Mouse (Mus musculus) C2C12 (cell line): ENCODE data around the gene Prss16. TPM values are rescaled to one million over a fixed set of nuclear protein-coding genes. Genes with fewer than 3 reads are reported as not detected.
A peak's percentile ranks its signal among the peaks of the same experiment; 100 is the strongest.

Experiments
- H3K27me3 ChIP-seq: one replicate; pipeline ENCODE4 v1.6.1; 2011; ENCODE audit not compliant: control insufficient read depth, insufficient read depth, insufficient read length
- H3K36me3 ChIP-seq: one replicate; pipeline ENCODE4 v1.6.1; 2011; ENCODE audit not compliant: control insufficient read depth, insufficient read depth
- H3K4me3 ChIP-seq: one replicate; pipeline ENCODE4 v1.5.1; 2011; ENCODE audit warnings: mild to moderate bottlenecking, control low read depth; ENCODE audit not compliant: poor library complexity, insufficient read depth, severe bottlenecking
- H3K79me2 ChIP-seq: one replicate; pipeline ENCODE4 v1.6.1; 2011; ENCODE audit not compliant: control insufficient read depth, insufficient read depth
- H3K79me3 ChIP-seq: one replicate; pipeline ENCODE4 v1.6.1; 2011; ENCODE audit warnings: low read depth, control low read depth
- H3ac ChIP-seq: one replicate; pipeline ENCODE3; 2011; ENCODE audit warnings: low read depth; ENCODE audit not compliant: control insufficient read depth, insufficient read length
- CEBPB ChIP-seq: IDR thresholded peaks from one replicate; pipeline ENCODE4 v1.6.1; 2011; ENCODE audit warnings: low read depth, mild to moderate bottlenecking, control low read depth, moderate library complexity
- CTCF ChIP-seq: IDR thresholded peaks from one replicate; pipeline ENCODE4 v1.5.1; 2011; ENCODE audit not compliant: control insufficient read depth, insufficient read depth, insufficient read length
- FOSL1 ChIP-seq: IDR thresholded peaks from one replicate; pipeline ENCODE4 v1.8.0; 2011; ENCODE audit warnings: mild to moderate bottlenecking, low read length; ENCODE audit not compliant: poor library complexity, insufficient read depth, severe bottlenecking
- MAX ChIP-seq: IDR thresholded peaks from one replicate; pipeline ENCODE4 v1.6.1; 2011; ENCODE audit warnings: mild to moderate bottlenecking, control low read depth
- MYOD1 ChIP-seq: IDR thresholded peaks from one replicate; pipeline ENCODE4 v1.6.1; 2011; ENCODE audit warnings: low read depth; ENCODE audit not compliant: control insufficient read depth, insufficient read length
- MYOG ChIP-seq: IDR thresholded peaks from one replicate; pipeline ENCODE4 v1.6.1; 2011; ENCODE audit not compliant: control insufficient read depth, insufficient read length; ENCODE audit errors: extremely low read depth
- USF1 ChIP-seq: IDR thresholded peaks from one replicate; pipeline ENCODE4 v1.6.1; 2011; ENCODE audit warnings: low read depth, mild to moderate bottlenecking, control low read depth, moderate library complexity
- polyA plus RNA-seq: library from polyadenylated mRNA; unstranded; fragments of >200 nt; fragmentation: generic; extraction: Trizol; gene quantifications from one replicate; pipeline ENCODE4 v1.2.1, GENCODE M21; 2012; ENCODE audit warnings: missing spikeins

Gene Prss16
- polyA plus RNA-seq, 1 experiment, result 1.1 TPM

- Histone ChIP-seq H3K27me3 (no peaks in the 10 kb centered on the region), H3K36me3 (no peaks in the 10 kb centered on the region), H3K79me2 (no peaks in the 10 kb centered on the region), H3ac (peak overlapping the region; percentile 71), H3K4me3 (peak overlapping the region; percentile 42), H3K79me3 (no peaks in the 10 kb centered on the region)
- TF ChIP-seq MYOG (no peak), CTCF (no peak), FOSL1 (no peak), MAX (no peak), CEBPB (no peak)
These were observed 16.8 kb upstream of the Prss16 start for GRCm38 (mm10) chr13:22026058-22027031.

GRCm38 (mm10) chr13:22022241-22022640, 12.7 kb upstream of the Prss16 start:
- Histone ChIP-seq H3K79me2 (no peaks in the 10 kb centered on the region), H3K79me3 (no peaks in the 10 kb centered on the region), H3K36me3 (no peaks in the 10 kb centered on the region), H3K4me3 (peak overlapping the region; percentile 39), H3K27me3 (no peaks in the 10 kb centered on the region), H3ac (peak overlapping the region; percentile 30)
- TF ChIP-seq MAX (no peak), CEBPB (peak; percentile 24), CTCF (no peak), FOSL1 (no peak)

- peak overlapping the region; percentile 39 for H3K4me3 ChIP-seq
- H3K79me3 ChIP-seq, result no peaks in the 10 kb centered on the region
- no peaks in the 10 kb centered on the region for H3K27me3 ChIP-seq
- peak overlapping the region; percentile 70 for H3ac ChIP-seq
- TF ChIP-seq FOSL1, result no peak
- TF ChIP-seq USF1, result no peak
- TF ChIP-seq MYOD1, result no peak
- H3K36me3 ChIP-seq, result no peaks in the 10 kb centered on the region
- H3K79me2 ChIP-seq, result no peaks in the 10 kb centered on the region
These were observed 12.0 kb upstream of the Prss16 start for GRCm38 (mm10) chr13:22021581-22021980.

DNA sequence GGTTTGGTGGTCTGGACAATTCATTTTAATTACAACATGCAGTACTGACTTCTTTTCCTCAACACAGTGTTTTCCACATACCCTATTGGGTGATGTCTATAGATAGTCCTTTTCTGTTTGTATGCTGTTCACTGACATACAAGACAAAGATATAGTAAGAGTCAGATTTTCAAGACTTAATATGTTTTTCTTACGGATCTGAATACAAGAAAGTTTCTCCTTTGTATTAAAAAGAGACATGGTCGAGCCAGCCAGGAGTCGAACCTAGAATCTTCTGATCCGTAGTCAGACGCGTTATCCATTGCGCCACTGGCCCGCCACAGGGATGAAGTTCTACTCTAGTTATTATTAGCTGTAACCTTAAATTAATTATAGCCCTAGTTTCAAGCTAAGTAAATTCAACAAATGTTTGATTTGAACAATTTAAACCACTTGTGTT, 11.4 kb upstream of the Prss16 start:
- Histone ChIP-seq H3K79me3 (no peaks in the 10 kb centered on the region), H3K4me3 (peak overlapping the region; percentile 39), H3K27me3 (no peaks in the 10 kb centered on the region), H3K36me3 (no peaks in the 10 kb centered on the region), H3ac (no peak overlapping the region), H3K79me2 (no peaks in the 10 kb centered on the region)
- no peak for TF ChIP-seq MYOD1
- peak; percentile 6 for TF ChIP-seq CEBPB

GRCm38 (mm10) chr13:22019934-22020835, 10.6 kb upstream of the Prss16 start:
- no peaks in the 10 kb centered on the region for H3K27me3 ChIP-seq

More at GRCm38 (mm10) chr13:22019934-22020835, 10.6 kb upstream of the Prss16 start:
- Histone ChIP-seq H3K4me3 (no peak overlapping the region), H3K79me3 (no peaks in the 10 kb centered on the region), H3K79me2 (no peaks in the 10 kb centered on the region), H3K36me3 (no peaks in the 10 kb centered on the region), H3ac (peak overlapping the region; percentile 42)
- TF ChIP-seq USF1, result no peak
- TF ChIP-seq MAX, result no peak
- TF ChIP-seq MYOG, result no peak
- TF ChIP-seq CEBPB, result no peak
- no peak for TF ChIP-seq MYOD1
- no peak for TF ChIP-seq FOSL1
- no peak for TF ChIP-seq CTCF
